Mouse (Mus musculus) activated CD4-positive, CD25-positive, alpha-beta regulatory T cell, adult 4 months (primary cell): ENCODE results near the gene Kcnk4. TPM values are rescaled to one million over a fixed set of nuclear protein-coding genes. Genes with fewer than 3 reads are reported as not detected.

Experiments used
- ATAC-seq: one replicate; pipeline ENCODE4 v1.8.0; 2017
- polyA plus RNA-seq, 2 experiments: library from polyadenylated mRNA; unstranded; fragments of 100-300 nt; shearing (Covaris generic); gene quantifications; one replicate each; pipeline ENCODE4 v1.2.1; 2017

The Kcnk4 gene
- polyA plus RNA-seq, 2 experiments from 2014 or later, result not detected

GRCm38 (mm10) chr19:6968491-6969271, 34.4 kb upstream of the Kcnk4 start:
- ATAC-seq, result no peak

GRCm38 (mm10) chr19:6956461-6956860, 22.1 kb upstream of the Kcnk4 start:
- ATAC-seq, result no peak

GRCm38 (mm10) chr19:6955424-6955823, 21.1 kb upstream of the Kcnk4 start:
- no peak for ATAC-seq

GRCm38 (mm10) chr19:6954046-6954445, 19.7 kb upstream of the Kcnk4 start:
- ATAC-seq, result no peak

- peak; percentile 26 for ATAC-seq
Observed at GRCm38 (mm10) chr19:6952712-6953037, 18.4 kb upstream of the Kcnk4 start.

- ATAC-seq, result no peak
Observed at GRCm38 (mm10) chr19:6951994-6952711, 17.8 kb upstream of the Kcnk4 start.

- peak; percentile 46 for ATAC-seq
Observed at GRCm38 (mm10) chr19:6951381-6951968, 17.2 kb upstream of the Kcnk4 start.

GRCm38 (mm10) chr19:6950613-6951153, 16.4 kb upstream of the Kcnk4 start:
- ATAC-seq, result peak; percentile 21

GRCm38 (mm10) chr19:6949951-6950350, 15.6 kb upstream of the Kcnk4 start:
- ATAC-seq, result no peak

GRCm38 (mm10) chr19:6949532-6949931, 15.2 kb upstream of the Kcnk4 start:
- no peak for ATAC-seq

GRCm38 (mm10) chr19:6948186-6948585, 13.9 kb upstream of the Kcnk4 start:
- no peak for ATAC-seq

GRCm38 (mm10) chr19:6947742-6948141, 13.4 kb upstream of the Kcnk4 start:
- no peak for ATAC-seq

GRCm38 (mm10) chr19:6943709-6944108, 9.4 kb upstream of the Kcnk4 start:
- ATAC-seq, result no peak

GRCm38 (mm10) chr19:6942764-6943163, 8.4 kb upstream of the Kcnk4 start:
- no peak for ATAC-seq

GRCm38 (mm10) chr19:6942249-6942691, 8.0 kb upstream of the Kcnk4 start, which contains the start of gene Gpr137:
Gpr137 (minus strand) TSS chr19:6942480.
- peak; percentile 76 for ATAC-seq

- peak; percentile 65 for ATAC-seq
Observed at GRCm38 (mm10) chr19:6941372-6942248, 7.3 kb upstream of the Kcnk4 start, which contains the start of gene Bad. Bad (plus strand) TSS chr19:6941861.

- no peak for ATAC-seq
Observed at GRCm38 (mm10) chr19:6940396-6941351, 6.4 kb upstream of the Kcnk4 start.

- ATAC-seq, result no peak
Observed at GRCm38 (mm10) chr19:6939106-6940002, 5.0 kb upstream of the Kcnk4 start.

GRCm38 (mm10) chr19:6937541-6938465, 3.5 kb upstream of the Kcnk4 start:
- no peak for ATAC-seq
